Mouse (Mus musculus) kidney, adult 11 months (tissue): ENCODE measurements around the gene Card10.

ENCODE experiments used
- DNase-seq: peaks from one replicate; pipeline ENCODE4 v3.0.0; 2022

Gene Card10

DNA sequence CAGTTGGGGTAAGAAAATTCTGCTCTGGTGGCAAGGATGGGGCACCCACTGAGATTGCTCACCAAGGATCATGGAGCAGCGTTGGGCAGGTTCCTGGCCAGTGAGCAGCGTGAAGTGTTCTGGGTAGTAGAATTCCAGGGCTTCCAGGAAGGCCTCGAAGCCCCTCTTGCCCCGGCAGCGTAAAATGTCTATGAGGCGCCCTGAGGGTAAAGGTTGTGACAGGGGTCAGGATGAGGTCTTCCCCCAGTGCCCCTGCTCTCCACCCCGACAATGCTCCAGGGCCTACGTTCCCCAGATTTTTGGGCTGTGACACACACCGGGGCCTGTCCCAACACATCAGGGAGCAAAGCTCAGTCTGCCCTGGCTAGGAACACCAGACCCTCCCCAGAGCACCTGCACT lies 1.3 kb downstream of the Card10 start:
- DNase-seq: no peak

DNA sequence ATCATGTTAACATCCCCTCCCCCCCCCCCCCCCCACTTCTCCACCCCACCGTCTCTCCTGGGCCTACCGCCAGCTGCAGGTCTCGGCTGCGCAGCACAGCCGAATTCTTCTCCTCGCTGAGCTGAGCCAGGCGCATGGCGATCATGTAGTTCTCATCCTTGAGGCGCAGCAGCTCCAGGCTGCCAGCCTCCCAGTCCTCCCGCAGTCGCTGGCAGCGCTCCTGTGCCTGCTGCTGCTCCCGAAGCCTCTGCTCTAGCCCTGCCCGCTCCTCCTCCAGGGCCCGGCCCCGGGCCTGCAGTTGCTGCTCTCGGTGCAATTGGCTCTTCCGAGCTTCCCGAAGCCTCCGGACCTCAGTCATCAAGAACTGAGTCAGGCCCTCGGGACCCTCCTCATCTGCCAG lies 3.8 kb downstream of the Card10 start:
- no peak for DNase-seq

DNA sequence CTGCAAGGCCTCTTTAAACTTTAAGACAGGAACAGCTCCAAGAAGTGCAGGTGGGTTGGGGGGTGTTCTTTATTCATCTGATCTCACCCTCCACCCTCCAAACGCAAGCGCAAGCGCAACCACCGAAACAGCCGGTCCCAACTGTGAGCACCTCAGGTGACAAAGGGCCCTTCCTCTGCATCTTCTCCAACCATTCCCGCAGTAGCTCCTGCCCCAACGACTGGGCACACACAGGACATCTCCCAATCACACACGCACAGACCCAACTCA lies 5.8 kb downstream of the Card10 start:
- DNase-seq: no peak

DNA sequence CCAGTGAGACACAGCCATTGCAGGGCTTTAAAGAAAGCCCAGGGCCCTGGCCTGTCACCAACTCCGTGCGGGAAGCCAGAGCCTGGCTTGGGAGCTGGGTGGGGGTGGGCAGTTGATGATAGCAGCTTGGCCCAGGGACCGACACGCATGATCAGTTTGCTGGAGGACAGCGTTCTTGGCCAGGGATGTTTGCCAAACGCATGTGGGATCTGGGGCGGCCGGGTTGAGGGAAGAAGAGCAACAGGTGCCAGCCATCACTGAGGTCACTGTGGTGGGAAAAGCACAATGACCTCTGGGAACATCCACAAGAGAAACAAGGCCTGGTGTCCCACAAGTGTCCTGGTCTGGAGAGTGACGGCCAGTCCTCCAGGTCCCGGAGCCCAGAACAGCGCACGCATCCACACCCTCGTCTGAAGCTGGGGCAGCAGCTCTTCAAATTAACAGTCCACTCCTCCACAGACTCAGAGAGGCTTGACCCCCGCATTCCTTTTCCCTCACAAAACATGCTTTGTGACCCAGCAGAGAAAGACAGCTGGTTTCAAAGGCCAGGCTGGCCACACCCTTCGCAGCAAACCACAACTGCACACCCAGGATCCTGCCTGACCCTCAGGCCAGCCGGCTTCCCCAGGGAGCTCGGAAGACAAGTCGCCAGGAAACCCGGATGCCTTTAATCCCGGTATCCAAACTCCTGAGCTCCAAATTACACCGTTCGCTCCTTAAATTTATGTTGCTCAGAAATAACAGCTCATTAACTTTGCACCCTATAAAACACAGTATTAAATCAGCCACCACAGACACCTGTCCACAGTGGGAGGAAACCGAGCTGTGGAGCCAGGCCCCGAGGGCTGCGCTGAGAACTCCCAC lies 6.4 kb downstream of the Card10 start:
- peak; percentile 73 for DNase-seq

DNA sequence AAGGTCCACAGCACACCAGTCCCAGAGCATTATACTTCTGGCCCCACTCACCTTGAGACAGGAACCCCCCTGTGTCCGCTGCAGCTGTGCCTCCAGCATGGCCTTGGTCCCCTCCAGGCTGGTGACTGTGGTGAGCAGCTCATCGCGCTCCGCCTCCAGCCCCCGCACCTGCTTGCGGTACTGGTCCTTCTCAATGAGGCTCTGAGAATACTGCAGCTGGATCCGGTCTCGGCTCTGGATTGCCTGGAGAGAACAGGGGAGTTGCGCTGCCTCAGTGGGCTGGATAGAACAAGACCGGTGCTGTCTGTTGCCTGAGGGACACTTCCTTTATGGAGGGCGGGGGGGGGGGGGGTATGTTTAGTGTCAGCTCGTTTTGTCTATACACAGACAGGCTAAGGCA lies 11.9 kb downstream of the Card10 start:
- DNase-seq: no peak

DNA sequence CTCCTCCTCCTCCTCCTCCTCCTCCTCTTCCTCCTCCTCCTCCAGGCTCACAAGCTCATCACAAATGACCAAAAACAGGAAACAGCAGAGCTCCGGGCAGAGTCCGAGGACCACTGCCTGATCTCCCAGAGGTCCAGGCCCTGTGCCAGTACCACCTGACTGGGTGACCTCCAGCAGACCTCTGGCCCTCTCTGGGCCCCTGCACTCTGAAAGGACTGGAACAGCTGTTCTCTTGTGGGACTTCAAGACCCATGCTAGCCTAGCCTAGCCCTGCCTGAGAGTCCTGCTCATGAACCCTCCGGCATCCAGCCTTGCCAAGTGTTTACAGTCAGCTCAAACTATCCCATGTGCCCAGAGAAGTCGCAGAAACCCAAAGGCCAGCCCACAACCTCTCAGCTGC lies 12.4 kb downstream of the Card10 start:
- peak; percentile 95 for DNase-seq

DNA sequence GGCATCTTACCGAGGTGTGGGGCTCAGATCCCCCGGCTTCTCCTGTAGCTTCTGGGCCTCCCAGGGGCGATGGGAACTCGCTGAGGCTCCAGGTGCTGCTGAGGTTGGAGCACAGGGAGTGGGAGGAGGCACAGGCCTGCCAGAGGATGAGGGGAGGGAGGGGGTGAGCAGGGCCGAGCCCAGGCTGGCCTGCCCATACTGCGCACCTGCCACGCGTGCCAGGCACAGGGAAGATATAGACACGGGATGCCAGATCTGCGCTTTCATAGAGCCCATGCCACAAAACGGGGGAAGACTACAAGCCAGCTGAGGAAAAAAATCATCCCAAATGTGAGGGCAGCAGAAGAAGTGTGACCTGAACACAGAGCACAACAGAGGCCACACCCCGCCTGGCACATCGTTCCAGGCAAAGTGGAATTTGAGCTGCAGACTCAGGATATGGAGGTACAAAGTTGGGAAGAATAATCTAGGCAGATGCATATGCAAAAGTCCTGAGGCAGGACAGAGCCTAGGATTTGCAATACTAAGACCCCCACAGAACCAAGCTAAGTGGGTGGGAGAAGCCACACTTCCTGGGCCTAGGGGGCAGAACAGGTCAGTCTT lies 13.0 kb downstream of the Card10 start:
- no peak for DNase-seq

DNA sequence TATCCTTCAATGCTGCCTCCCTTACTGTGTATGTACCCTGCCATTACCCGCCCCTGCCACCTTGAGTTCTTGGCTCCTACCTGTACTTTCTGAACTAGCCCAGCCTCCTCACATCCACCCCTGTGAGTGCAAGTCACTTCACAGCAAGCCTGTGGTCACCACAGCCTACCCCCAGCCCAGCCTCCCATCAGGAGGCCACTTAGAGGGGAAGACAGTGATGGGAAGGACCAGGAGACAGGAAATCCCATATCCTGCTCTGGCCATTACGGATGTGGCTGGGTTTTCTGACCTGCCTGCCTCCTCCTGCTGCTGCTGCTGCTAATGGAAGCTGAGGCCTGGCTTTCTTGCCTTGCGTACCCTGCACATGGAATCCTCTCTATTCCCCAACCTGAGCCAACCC lies 14.8 kb downstream of the Card10 start:
- DNase-seq: no peak

DNA sequence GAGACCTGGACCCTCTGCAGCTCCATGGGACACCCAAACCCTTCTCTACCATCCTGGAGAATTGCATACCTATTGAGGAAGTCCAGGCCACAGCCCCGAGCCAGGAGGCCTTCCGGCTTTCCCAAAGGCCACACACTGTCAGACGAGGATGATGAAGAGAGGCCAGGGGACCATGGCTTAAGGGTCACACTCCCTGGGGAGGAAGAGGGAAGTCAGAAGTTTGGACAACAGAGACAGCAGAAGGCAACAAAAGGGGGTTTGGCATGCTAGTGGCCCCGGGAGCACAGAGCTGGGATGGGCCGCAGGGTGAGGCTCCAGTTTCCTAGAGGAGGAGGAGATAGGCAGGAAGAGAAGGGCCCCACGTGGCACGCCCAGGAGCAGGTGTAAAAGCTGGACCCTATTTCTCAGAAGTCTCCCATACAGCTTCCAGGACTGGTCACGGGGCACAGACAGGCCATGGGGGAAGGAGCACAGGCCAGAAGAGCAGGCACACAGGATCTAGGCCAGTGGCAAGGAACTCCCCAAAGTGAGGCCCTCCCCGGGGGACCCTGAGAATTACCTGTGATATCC lies 15.5 kb downstream of the Card10 start:
- DNase-seq: peak; percentile 72

DNA sequence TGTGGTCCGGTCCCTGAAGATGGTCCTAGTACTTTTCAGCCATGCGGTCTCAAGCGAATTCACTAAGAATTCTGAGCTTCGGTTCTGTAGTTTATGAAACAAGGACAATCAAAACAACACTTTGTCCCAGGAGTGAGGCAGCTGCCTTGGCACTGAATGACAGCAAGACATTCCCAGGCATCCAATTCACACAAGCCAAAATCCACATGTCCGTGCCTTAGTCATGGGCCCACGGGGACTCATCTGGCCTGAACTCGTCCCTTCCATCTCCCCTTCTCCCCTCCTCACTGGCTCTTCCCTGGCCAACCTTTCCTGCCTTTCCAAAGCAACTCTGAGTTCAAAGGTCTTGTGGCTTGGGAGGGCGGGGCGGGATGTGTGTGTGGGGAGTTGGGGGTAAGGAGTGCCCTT lies 16.4 kb downstream of the Card10 start:
- DNase-seq: no peak

DNA sequence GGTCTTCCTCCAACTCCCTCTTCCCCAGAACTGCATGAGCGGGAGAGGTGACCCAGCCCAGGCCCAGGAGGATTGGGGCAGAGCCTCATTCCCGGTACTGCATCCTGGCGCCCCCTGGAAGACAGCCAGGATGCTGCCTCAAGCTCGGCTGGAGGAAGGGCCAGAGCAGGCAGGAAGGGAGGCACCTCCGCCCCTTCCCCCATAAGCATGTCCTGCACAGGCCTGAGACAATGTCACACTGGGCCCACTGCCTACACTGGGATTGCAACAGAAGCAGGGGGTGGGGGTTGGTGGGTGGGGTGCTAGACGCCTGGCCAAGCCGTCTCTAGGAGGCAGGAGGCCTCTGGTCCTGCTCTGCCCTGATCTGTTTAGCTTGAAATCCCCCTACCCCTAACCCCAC lies 16.9 kb downstream of the Card10 start:
- DNase-seq: peak; percentile 77

DNA sequence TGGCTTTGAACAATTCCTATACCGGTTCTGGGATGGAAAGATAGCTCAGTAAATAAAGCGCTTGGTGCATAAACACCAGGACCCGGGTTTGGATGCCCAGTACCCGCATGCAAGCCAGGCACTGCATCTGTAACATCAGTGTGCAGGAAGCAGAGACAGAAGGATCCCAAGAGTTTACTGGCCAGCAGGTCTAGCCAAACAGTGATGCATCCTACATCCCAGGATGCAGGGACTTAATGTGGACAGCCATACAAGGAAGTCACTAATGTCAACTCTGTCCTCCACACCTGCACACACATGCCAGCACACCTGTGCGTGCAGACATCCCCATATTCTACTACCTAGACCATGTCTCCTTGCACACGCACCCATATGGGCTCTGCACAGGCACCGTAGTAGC lies 17.6 kb downstream of the Card10 start:
- no peak for DNase-seq

DNA sequence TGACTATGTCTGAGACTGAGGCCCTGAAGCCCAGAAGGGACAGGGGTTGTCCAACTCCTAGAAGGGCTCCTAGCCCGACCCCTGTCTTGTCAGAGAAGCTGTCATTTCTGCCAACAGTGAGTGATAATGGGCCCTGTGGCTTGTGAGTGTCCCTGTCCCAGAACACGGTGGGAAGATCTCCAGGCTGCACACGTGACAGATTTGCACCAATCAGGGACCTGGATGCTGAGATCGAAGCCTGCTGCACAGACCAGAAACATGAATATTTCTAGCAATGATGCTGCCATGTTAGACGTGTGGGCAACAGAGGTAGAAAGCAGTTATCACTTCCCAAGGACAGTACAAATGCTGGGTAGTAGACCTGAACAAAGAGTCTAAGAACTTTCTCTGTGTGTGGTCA lies 18.3 kb downstream of the Card10 start:
- DNase-seq: no peak

DNA sequence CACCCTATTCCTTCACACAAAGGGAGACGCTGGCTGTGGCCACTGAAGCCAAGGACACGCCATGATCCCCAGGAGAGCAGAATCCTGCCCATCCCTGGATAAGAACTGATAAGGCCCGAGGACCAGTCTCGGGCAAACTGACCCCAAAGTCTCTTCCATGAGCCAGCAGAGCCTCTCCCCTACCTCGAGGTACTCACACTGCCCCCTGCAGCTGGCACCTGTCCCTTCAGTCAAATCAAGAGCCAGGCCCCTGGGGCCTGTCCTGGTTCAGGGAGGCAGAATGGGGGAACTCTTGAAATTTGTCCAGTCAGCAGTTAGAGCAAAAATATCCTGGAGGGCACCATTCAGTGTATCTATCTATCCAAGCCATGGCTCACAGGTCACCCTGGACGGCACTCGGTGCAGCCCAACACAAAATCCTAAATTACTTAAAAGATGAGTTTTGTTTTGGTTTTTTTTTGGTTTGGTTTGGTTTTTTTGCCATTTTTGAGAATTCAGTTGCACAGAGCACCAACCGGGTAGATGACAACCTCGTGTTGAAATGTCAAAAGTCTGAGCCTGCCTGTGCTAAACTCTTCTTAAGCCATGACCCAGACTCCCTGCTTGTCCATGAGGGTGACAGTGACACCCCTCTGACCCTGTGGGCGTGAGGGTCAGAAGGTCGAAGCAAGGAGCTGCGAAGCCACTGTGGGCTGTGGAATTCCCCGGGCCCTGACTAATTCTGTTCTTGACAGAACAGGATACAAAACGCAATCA lies 20.3 kb downstream of the Card10 start:
- DNase-seq: no peak

DNA sequence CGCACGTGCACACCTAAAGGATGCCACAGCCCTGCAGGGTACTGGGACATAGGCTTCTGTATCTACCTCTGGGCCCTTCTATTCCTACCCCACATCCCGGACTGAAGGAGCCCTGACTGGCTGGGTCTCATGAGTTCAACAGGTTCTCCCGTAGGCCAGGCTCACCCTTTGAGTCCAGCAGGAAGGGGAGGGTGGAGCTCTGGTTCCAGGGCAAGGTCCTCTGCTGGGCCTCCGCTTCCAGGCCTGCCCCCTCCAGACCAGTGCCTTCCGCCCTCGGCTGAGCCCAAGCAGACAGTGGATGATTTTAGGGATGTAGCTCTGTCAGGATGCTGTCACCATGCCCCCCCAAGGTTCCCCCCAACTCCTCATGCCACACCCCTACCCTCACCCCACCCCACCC lies 21.9 kb downstream of the Card10 start:
- peak; percentile 81 for DNase-seq

DNA sequence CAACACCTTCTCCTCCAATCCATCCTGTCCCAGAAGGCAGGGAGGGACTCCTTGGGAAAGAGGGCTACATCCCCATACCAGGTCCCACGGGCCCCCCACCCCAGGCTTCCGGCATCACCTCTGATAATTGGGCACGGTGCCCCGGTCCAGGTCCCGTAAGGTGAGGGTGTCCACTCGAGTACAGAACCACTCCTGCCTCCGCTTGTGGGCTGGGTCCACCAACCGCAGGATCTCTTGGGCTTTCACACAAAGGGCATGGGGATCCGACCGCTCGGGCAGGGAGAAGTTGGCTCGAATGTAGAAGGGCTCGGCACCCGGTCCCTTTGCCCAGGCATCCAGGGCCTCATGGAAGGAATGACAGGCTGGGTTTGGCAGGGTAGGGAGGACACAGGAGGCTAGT lies 22.5 kb downstream of the Card10 start:
- no peak for DNase-seq

DNA sequence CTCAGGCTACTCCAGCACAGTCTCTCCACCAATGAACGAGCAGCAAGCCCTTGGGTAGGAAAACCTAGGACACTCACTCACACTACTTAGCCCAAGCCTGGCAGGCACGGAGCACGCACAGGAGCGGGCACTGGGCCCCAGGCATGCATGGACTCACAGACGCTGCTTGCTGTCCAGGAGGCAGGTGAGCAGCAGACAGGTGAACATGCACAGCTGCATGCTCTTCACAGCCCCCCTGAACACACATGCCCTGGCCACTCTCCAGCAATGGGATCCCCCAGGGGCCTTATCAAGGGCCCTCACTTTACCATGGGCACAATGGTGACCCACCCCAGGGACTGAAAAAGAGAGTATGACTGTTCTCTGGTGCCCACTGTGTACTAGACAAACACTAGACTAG lies 23.2 kb downstream of the Card10 start:
- no peak for DNase-seq

DNA sequence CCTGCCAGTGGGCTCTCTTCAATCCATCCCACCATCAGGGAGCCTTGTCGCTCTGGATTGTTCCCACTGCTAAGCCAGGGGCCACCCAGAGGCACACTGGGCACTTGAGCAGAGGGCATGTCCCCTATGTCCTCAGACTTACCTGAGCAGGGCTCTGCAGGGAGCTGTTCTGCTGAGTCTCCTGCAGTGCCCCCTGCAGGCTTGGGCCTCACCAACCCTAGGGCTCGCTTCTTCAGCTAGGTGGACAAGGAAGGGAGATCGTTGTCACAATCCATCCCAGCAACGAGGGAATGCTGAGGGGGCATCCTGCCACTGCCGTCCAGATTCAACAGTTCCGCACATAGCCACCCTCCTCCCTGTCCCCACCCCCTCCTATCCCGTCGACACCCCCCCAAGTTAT lies 23.6 kb downstream of the Card10 start:
- DNase-seq: no peak

DNA sequence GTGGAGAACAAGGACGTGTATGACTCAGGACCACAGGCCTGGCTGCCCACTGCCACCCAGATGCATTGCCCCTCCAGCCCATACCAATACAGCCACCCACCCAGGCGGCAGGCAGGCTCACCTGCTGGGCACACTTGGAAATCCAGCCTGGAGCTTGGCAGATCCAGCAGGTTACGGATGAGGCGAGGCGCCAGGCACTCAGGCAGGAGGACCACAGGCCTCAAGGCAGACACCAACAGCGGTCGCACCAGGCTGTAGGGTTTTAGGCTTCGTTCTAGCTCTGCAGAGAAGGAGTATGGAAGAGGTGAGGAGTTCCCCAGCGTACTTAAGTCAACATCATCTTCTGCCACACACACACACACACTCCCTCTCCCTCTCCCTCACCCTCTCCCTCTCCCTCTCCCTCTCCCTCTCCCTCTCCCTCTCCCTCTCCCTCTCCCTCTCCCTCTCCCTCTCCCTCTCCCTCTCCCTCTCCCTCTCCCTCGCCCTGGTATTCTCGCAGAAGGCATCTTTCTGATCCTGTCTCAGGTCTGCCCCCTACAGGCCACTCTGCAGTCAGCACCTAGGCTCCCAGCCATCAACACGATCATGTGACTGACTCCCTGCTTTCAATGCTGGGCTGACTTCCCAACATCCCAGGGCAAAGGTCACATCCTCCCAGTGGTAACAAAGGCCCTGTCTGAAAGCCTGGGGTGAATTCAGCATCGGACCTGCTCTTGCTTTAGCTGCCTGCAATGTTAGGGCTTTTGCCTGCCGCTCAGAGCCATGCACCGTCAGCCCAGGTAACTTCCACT lies 24.6 kb downstream of the Card10 start:
- DNase-seq: peak; percentile 97

DNA sequence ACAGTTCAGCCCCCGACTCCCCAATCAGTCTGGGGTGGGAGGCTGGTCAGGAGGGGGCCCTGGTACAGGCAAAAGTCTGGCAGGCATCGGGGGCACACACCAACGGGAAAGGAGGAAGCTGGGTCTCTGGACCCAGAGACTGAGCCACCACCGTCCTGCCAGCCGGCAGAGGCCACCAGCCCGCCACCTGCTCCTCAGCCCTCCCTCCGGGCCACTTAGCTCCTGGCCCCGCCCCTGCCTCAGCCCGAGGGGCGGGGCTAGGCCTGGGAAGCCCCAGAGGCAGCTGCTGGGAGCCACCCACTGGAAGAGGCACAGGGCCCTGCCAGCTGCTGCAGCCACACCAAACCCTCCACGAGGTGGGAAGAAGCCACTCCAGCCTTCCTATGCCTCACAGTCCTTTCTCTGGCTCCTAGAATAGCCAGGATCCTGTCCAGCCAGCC lies 29.5 kb downstream of the Card10 start, which contains the start of gene Mfng:
Gene Mfng (minus strand): TSS at position 186 of the 440 bp plus-strand sequence.
- peak; percentile 74 for DNase-seq

DNA sequence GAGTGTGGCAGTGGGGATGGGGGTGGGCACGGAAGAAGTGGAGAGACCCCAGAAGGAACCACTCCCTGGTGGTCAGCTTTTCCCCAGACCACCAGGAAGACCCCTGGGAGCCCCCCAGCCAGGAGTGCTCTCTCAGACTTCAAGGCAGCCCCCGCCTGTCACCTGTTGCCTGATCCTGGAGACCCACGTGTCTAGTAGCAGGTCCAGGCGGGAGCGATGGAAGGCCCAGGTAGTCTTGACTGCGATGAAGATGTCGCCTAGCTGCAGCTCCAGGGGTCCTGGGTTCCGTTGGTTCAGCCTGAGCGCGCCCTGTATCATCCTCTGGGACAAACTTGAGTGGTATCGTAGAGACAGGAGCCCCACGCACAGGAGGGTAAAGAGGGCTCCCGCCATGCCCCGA lies 30.0 kb downstream of the Card10 start:
- DNase-seq: no peak

DNA sequence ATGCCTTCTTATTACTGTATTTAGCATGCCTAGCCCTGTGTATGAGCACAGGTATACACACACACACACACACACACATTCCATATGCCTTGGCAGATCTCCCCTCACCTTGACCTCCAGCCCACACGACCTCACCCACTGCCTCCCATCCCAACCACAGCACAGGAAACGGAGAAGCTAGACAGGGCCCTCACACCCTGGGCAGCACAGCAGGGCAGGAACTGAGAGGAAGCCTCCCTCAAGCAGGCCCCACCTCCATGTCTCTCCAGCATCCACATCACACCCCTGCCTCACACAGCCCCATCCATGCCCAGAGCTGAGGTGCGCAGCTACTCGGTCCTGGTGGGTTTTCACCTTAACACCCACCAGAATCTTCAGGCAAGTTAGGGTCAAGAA lies 30.5 kb downstream of the Card10 start:
- peak; percentile 47 for DNase-seq
